Mouse (Mus musculus) lung, postnatal 36 days (tissue): ENCODE measurements around the gene Stxbp1.

Experiments used
- DNase-seq: peaks from one replicate; pipeline ENCODE4 v3.0.0; 2022; ENCODE audit warnings: mixed read lengths

Gene Stxbp1

GRCm38 (mm10) chr2:32784048-32784681, 62.9 kb downstream of the Stxbp1 start, which contains the start of gene Cfap157:
TSS of gene Cfap157 (minus strand) at chr2:32784428.
- DNase-seq, result peak; percentile 71

- DNase-seq, result no peak
Measured at GRCm38 (mm10) chr2:32781710-32782109, 65.3 kb downstream of the Stxbp1 start.

- no peak for DNase-seq
Measured at GRCm38 (mm10) chr2:32779714-32780113, 67.3 kb downstream of the Stxbp1 start.

- peak; percentile 80 for DNase-seq
Measured at GRCm38 (mm10) chr2:32779131-32779530, 67.9 kb downstream of the Stxbp1 start.

- DNase-seq, result no peak
Measured at GRCm38 (mm10) chr2:32778081-32778480, 69.0 kb downstream of the Stxbp1 start.

GRCm38 (mm10) chr2:32776192-32776591, 70.9 kb downstream of the Stxbp1 start:
- no peak for DNase-seq

GRCm38 (mm10) chr2:32775359-32776074, 71.5 kb downstream of the Stxbp1 start, which contains the start of the genes Ttc16 and Ptrh1:
TSS of gene Ttc16 (minus strand) at chr2:32775633.
TSS of gene Ptrh1 (plus strand) at chr2:32775786.
- DNase-seq, result peak; percentile 100

GRCm38 (mm10) chr2:32772626-32773279, 74.3 kb downstream of the Stxbp1 start:
- DNase-seq, result no peak

- DNase-seq, result no peak
Measured at GRCm38 (mm10) chr2:32771886-32772285, 75.2 kb downstream of the Stxbp1 start.

- DNase-seq, result no peak
Measured at GRCm38 (mm10) chr2:32769327-32770085, 77.5 kb downstream of the Stxbp1 start.

- peak; percentile 82 for DNase-seq
Measured at GRCm38 (mm10) chr2:32768661-32769285, 78.3 kb downstream of the Stxbp1 start.

GRCm38 (mm10) chr2:32767241-32767640, 79.8 kb downstream of the Stxbp1 start:
- no peak for DNase-seq

GRCm38 (mm10) chr2:32763353-32763752, 83.7 kb downstream of the Stxbp1 start:
- DNase-seq, result no peak

GRCm38 (mm10) chr2:32761859-32762258, 85.2 kb downstream of the Stxbp1 start:
- DNase-seq, result no peak

- DNase-seq, result no peak
Measured at GRCm38 (mm10) chr2:32761361-32761760, 85.7 kb downstream of the Stxbp1 start.

- no peak for DNase-seq
Measured at GRCm38 (mm10) chr2:32759001-32759400, 88.0 kb downstream of the Stxbp1 start.

- DNase-seq, result no peak
Measured at GRCm38 (mm10) chr2:32758503-32758902, 88.5 kb downstream of the Stxbp1 start.

GRCm38 (mm10) chr2:32757056-32757845, 89.8 kb downstream of the Stxbp1 start, which contains the start of gene Tor2a:
TSS of gene Tor2a (plus strand) at chr2:32757234.
- peak; percentile 99 for DNase-seq

GRCm38 (mm10) chr2:32756674-32757055, 90.4 kb downstream of the Stxbp1 start:
- DNase-seq, result no peak

- DNase-seq, result no peak
Measured at GRCm38 (mm10) chr2:32752181-32752580, 94.9 kb downstream of the Stxbp1 start.

- DNase-seq, result no peak
Measured at GRCm38 (mm10) chr2:32751665-32752033, 95.4 kb downstream of the Stxbp1 start.
